Mouse (Mus musculus): ENCODE measurements at regions not wholly inside any gene's neighbourhood (a gene's known extent, or its start where the extent isn't known, plus 50 kb on each side); places are given as distances from the start of the nearest gene placed in this dataset.

DNA sequence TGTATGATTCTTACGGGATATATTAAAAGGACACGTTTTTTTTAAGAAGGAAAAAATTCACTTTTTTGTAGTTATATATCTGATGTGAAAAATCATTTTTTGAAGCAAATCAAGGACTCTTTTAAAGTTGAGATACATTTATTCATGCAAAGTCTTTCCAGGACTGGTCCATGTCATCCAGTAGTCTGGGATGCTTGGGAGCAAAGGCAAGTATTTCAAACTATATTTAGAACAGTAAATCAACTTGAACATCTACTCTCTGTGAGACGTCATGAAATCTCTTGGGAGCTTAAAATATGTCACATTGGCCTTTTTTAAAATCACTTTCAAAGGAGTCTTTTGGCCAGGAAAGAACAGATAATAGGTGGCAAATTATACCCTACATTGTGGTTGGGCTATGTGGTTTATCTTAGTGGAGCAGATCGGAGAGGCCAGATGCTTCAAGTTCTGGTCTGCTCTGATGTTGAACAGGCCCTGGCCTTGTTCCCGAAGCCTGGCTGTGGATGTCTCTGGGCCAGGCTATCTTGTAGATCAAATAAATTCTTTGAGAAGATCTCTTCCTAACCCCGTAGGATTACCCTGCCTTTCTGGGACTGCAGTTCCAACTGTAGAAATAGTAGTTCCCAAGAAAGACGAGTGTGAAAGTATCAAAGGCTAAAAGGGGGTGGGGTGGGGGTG is 936.8 kb upstream of the Lcorl start:
- no peak for DNase-seq (ENCODE audit: low spot score in 2 of 2)

DNA sequence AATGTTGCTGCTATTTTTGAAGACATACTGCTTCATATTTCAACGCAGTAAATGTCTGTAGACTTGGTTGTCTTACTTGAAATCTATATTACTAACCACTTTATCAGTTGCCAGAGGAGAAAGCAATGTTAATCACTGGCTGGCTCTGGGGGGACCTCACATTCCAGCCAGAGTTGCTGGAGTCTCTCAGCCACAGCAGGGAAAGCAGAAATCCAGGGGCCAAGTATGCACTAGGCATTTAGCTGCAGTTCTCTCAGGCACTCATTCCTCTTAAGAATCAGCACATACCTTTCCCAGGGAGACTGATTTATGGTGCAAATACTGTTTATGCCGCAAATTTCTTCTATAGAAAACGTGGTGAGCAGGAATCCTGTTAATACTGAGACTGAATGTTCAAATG is 933.6 kb upstream of the Lcorl start:
- DNase-seq (ENCODE audit: low spot score in 2 of 2): no peak

DNA sequence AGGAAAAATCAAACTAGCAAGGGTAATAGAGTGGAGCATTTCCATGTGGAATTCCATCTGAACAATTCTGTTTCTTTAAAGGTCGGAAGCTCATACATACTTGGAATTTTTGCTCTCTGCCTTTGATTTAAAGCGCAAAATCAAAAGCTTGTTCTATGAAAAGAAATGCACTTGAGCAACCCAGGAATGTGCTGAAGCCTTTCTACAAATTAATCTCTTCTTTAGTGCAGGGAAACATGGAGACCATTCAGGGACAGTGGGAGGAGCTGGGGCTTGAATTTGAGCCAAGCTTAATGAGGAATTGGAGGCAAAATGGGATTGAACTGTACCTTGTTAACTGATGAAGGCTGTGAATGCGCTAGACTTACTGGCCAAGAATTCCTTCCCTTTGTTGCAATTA is 933.1 kb upstream of the Lcorl start:
- no peak for DNase-seq (ENCODE audit: low spot score in 2 of 2)

DNA sequence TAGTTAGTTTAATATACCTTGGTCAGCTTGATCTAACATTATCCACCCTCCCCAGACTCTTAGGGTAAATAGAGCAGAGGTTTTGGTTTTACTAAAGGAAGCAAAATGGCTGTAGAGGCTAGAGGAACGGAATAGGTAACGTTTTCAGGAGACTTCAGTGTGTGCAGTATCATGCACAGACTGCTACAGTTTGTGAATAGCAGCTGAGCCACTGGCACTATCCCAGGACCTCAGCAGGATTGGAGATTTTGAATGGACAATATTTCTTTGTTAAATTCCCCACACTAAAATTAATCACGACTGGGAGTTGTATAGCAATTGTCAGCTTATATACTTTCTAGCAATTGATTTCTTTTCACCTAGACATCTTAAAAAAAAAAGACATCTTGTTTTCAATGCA is 929.7 kb upstream of the Lcorl start:
- no peak for DNase-seq (ENCODE audit: low spot score in 2 of 2)

DNA sequence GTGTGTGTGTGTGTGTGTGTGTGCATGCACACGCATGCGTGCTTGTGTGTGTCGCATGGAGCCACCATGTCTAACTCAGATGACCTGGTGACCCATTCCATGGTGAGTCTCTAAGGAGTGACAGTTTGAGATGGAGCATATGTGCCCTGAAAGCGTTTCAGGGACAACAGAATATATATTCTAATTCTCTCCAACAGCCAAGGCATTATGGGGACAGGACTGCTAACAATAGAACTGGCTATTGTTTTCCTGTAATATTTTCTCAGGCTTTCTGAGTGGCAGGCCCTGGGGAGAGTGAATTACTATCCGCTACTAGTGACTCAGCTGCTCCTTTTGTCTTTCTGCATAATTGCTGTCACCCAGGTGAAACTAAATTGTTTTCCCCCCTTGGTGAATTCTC is 898.7 kb upstream of the Lcorl start:
- no peak for DNase-seq (ENCODE audit: low spot score in 2 of 2)

DNA sequence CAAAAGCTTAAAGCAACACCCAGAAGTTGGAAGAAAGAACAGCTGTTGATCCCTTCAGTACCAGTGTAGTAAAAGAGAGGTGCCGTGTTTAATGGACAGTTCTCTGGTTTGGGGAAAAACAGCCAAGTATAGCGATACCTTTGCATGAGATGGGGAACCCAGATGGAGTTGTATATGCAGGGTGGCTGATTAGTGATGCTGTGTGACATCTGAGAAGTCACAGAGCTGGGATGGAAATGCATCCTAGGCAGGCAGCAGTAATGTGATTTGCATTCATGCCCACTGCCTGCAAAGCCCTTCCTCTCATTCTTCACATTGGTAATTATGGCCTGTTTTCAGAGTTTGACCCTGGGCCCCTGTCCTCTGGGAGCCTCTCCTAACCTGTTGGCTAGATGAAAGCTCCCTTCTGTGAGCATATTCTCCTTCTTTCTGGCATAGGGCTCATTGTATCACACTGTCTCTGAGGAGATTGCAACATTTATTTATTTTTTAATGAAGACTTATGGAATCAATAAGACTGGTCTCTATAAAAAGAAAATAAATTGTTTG is 882.7 kb upstream of the Lcorl start:
- DNase-seq (ENCODE audit: low spot score in 2 of 2): no peak

DNA sequence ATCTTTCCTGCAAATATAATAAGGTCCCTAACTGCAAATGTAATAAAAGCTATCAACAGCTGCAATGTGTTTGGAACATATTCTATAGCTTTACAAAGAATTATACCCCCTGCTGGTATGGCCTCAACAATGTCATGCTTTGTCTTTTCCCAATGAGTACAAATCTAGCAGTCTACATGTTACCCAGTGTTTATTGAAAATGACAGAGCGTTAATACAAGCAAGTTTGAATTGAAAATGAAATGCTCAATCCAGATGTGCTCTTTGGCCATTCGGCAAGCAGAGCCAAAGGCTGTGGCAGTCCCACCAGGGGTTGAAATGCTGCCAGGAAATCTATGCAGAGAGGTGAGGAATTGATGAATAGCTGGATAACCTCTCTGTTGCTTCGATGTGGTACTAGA is 875.1 kb upstream of the Lcorl start:
- DNase-seq (ENCODE audit: low spot score in 2 of 2): no peak

DNA sequence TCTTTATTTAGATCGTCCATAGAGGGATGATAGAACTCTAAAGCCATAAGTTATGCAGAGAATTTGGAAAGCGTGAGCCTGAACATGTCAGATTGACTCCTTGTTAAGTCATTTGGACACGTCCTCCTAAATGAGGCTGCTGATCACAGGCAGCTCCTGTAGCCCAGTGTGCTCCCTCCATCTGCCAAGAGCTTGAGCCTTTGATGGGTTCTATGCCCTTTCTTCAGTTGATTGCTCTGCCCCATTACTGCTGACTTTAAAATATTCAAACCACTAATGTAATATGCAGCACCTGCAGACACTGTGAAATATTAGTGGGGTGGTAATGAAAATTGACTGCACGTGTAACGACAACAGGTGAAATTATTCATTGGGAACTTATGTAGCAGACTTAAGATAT is 874.6 kb upstream of the Lcorl start:
- no peak for DNase-seq (ENCODE audit: low spot score in 2 of 2)

DNA sequence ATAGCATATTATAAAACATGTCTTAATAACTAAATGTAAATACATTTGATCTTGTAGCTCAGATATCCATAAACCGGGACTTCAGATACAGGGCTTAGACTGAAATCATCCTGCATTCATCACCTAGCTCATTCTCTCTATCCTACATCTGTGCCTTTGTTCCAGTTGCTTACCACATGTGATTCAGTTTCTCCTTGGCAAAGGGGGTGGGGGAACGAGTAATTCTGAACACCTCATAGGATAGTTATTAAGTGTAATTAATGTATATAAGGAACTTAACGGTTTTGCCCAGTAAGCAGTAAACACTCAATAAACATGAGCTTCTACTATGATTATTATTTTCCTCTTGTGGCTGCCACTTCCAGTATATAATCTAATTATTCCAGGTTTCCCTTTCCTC is 873.9 kb upstream of the Lcorl start:
- DNase-seq (ENCODE audit: low spot score in 2 of 2): no peak

DNA sequence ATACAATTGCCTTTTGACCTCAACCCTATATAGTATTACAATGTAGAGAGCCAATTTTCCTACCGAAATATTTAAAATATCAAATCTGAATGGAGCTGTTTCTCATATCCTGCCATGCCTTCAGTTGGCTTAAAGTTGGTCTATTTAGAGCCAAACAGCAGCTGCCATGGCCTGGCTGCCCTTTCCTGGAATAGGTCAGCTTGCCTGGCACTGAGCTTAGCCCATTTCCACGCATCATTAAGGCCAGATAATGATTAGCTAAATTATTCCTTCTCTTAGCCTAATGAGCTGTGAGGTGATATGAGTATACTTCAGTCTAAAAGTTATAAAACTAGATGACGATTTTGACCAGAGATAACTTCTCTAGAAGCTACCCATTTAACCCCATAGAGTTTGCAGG is 852.2 kb upstream of the Lcorl start:
- DNase-seq (ENCODE audit: low spot score in 2 of 2): no peak

DNA sequence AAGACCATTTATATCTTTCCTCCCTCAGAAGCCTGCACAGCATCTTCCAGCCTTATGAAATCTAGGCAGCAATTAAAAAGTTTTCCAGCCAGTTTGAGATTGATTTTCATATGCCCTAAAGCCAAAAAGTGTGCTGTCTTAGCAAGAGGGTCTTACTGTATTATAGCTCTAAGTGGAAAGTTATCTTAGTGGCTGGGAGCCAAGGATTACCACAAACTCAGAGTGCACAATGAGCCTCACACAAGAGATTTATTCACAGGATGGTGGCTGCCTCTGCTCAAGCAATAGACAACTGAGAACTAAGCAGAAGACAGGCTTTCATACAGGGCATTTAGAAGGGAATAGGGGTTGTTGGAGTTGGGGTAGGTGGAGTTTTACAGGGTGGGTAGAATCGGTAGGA is 850.4 kb upstream of the Lcorl start:
- no peak for DNase-seq (ENCODE audit: low spot score in 2 of 2)

DNA sequence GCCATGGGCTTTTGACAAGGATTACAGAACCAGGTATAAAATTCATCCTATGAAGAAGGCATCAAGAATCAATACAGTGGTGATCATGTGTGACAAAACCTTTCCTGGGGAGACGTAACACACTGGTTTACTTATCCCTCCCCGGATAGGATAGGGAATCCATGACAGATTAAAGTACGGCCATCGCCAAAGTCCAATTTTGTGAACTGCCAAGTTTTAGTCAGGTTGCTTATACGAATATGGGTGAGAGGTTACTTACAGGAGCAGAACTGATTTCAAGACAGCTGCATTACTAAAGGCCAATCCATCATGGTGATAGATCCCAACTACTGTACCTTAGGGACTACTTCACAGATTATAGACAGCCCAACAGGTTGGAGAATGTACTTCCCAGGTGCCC is 849.6 kb upstream of the Lcorl start:
- DNase-seq (ENCODE audit: low spot score in 2 of 2): no peak

DNA sequence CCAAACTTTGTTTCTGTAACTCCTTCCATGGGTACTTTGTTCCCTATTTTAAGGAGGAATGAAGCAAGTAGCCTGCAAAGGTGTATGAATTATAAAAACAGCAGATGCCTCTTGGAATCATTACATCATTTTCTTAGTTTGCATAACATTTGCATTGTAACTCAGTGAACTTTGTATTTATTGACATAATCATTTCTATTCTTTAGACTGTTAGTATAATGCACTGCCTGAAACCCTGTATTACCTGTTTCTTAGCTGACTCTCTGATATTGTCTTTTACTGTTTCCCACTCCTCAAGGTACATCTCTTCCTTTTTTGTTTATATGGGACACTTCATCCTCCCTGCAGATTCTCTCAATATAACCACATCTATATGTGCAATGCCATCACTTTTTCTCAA is 820.6 kb upstream of the Lcorl start:
- DNase-seq (ENCODE audit: low spot score in 2 of 2): no peak

DNA sequence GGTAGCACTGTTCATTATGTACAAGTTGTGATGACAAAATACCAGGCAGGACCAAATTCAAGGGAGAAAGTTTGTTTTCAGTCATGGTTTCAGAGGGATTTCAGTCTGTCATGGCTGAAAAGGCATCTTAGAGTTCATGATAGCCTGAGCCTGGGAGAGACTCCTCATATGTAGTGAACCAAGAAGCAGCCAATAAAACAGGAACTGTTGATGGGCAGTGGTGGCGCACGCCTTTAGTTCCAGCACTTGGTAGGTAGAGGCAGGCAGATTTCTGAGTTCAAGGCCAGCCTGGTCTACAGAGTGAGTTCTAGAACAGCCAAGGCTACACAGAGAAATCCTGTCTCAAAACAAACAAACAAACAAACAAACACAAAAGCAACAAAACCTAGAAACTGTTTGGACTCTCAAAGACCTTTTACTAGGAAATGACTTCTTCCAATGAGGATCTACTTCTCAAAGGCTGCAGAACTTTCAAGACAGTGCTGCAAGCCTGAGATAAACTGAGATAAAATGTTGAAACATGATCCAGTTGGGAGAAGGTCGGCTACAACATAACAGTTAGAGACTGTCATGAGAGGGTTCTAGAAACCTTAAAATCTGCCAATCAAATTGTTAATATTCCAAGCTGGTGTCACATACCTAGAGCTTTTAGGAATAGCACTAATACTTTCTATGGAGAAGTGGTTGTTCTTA is 817.5 kb upstream of the Lcorl start:
- no peak for DNase-seq (ENCODE audit: low spot score in 2 of 2)

DNA sequence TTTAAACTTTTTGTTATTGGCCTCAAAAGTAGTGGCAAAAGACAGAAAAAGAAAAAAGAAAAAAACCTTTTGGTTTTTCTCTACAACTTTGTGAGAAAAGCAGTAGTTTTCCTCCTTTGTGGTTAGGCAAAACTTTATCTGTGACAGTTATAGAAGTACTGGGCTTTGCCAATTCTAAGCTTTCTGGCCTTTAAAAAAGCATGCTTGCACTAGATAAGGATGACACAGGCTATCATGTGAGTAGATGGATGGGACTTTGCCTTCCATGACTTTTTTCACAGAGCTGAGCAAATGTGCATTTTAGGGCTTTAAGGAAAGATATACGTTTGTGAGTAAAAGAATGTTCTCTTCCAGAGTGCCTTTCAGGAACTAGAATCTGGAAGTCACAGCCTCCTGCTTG is 816.0 kb upstream of the Lcorl start:
- DNase-seq (ENCODE audit: low spot score in 2 of 2): no peak

DNA sequence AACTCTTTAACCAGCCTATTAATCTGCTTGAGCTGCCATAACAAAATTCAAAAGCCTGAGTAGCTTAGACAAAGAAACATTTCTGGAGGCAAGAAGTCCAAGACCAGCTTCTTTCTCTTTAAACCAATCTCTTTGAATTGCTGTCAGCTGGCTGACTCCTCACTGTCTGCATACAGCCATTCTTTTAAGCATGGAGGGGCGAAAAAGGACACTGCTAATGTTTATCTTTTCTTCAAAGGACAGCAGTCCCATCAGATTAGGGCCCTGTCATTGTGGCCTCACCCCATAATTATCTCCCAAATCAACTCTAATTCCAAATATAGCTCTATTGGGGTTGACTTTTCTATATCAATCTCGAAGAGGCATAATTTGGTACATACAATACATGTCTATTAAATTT is 813.1 kb upstream of the Lcorl start:
- DNase-seq (ENCODE audit: low spot score in 2 of 2): no peak

DNA sequence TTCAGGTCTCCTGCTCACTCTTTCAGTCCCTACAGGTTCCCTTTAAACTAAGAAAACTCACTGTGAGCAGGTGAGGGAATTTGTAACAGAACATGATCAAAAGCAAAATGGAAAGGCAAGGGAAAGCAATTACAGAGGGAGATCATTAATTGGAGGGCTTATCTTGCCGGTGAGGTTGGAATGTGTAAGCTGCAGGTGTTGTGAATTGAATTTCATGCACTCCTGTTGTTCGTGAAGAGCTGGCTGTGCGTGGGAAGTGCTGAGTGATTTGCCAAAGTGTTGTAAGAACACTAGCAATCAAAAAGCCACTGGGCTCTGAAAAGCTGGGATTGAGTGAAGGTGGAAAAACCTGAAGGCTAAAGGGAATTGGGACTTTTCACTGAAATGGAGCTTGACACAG is 808.8 kb upstream of the Lcorl start:
- DNase-seq (ENCODE audit: low spot score in 2 of 2): no peak

DNA sequence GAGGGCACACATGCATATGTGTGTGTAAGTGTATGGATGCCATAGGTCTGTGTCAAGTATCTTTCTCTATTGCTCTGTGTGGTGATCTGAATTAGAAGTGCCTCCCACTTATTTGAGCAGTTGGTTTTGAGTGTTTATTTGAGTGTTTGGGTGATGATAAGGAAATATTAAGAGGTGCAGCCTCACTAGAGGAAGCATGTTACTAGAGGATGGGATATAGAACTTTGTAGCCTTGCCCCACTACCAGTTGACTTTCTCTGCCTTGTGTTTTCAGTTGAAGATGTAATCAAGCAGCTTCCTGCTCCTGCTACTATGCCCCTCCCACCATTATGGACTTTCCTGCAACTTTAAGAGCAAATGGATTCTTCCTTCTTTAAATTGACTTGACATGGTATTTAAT is 799.6 kb upstream of the Lcorl start:
- DNase-seq (ENCODE audit: low spot score in 2 of 2): no peak

DNA sequence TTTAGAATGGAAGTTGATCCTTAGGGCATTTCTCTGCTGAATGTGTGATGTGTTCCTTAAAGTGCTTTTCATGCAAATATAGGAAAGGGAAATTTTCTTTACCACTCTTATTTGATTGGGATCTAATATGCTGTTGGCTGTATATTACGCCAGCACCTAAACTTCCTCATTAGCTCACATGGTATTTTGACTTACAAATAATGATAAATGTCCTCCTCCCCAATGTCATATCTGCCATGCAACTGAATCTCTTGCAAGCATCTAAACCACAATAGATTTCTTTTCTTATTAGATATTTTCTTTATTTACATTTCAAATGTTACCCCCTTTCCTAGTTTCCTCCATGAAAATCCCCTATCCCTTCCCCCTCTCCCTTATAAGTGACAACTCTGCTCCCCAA is 796.8 kb upstream of the Lcorl start:
- no peak for DNase-seq (ENCODE audit: low spot score in 2 of 2)

DNA sequence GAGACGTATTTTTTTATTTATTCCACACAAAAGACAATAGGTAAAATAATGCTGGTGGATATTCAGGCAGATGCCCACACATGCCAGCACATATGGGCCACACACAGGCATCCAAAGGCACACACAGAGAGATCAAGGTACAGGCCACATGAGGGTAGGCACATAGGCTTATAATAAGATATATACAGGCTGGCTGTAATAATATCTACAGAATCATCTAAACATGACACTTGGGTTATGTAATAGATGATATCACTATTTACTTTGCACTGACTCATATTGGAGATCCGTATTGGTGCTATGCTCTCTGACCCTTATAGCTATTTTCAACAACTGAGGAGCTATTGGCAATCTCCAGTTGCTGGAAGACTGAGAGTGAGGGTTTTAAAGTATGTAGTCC is 785.6 kb upstream of the Lcorl start:
- DNase-seq (ENCODE audit: low spot score in 2 of 2): no peak

DNA sequence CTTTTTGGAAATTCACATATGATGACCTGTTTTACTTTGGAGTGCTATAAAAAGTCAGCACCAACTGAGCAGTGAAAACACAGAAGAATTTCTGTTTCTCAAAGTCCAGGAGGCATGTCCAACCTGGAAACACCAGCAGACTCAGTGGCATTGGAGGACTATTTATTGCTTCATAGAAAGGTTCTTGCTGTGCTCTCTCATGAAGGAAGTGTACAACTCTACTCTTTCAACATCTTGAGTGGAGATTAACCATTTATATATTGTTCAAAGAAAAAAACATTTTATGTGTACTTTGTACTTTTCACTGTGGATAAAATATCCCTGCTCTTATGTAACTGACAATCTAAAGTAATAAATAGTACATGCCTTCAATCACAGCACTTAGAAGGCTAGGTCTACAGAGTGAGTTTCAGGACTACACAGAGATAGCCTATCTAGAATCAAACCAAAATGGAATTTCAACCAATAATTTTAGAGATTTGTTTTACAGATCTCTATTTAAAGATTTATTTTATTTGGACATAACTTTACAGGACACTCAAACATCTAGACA is 777.8 kb upstream of the Lcorl start:
- DNase-seq (ENCODE audit: low spot score in 2 of 2): no peak
